Mouse (Mus musculus) spleen, adult 2 months (tissue): ENCODE data around the gene Srek1.

ENCODE experiments used
- CTCF ChIP-seq: fragments of 200-500 bp; IDR thresholded peaks from 2 replicates; pipeline ENCODE4 v1.5.1; 2011; ENCODE audit warnings: mild to moderate bottlenecking, inconsistent platforms; ENCODE audit not compliant: insufficient read depth, insufficient read length, insufficient replicate concordance; ENCODE audit errors: extremely low read depth
- POLR2A ChIP-seq: fragments of 200-500 bp; IDR thresholded peaks from 2 replicates; pipeline ENCODE4 v1.6.1; 2011; ENCODE audit warnings: low read depth, low read length, inconsistent platforms

DNA sequence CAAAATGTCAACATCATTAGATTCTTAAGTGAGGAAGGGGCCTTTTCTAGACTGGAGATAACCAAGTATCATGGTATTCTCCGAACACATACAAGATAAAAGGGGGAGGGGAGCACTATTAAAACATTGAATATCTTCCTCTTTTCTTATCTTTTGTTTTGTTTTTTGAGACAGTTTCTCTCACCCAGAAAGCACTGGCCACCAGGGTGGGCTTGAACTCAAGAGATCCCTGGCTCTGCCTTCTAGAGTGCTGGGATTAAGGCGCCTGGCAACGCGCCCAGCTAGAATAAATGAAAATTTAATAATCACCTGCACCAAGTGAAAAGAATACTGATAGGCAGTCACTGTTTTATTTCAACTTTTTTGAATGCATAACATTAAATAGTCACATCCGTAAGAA is 1.5 kb downstream of the Srek1 start:
- TF ChIP-seq CTCF (no peak), POLR2A (no peak)
